Mouse (Mus musculus) megakaryocyte, embryonic 14.5 days (primary cell): ENCODE results near the gene Las1l.

Experiments used
- FLI1 ChIP-seq: IDR thresholded peaks from 2 replicates; pipeline ENCODE4 v1.6.1; 2012; ENCODE audit warnings: low read length, inconsistent platforms, mixed read lengths
- GATA1 ChIP-seq: IDR thresholded peaks from 3 replicates; pipeline ENCODE4 v1.6.1; 2012; ENCODE audit warnings: mixed read lengths, low read length, inconsistent platforms, borderline replicate concordance

DNA sequence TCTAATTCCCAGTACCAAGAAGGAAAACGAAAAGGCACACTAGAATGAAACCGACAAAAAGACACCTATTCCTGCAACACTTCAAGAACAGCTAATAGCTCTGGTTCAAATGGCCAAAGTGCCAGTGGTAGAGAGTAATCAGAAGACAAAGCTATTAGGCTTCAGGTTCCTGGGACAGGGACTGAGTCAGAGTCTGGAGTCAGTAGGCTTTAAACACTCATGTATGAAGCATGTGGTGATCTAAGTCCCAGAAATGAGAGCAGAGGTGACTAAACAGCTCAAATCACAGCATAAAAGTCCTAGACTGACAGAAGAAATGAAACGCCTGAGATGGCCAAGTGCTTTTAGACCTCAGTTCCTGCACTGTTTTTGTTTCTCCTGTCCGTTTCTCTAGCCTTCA lies 8.6 kb downstream of the Las1l start:
- TF ChIP-seq GATA1 (no peak), FLI1 (no peak)
